ENCODE assay signal across 26 mouse cellular contexts in genomic region chr14:20114951-20115350, GRCm38 (mm10). TPM values are rescaled to one million over a fixed set of nuclear protein-coding genes. Genes with fewer than 3 reads are reported as not detected.
DNase-seq lines count a peak whose midpoint lies in the region; ATAC-seq and TF ChIP-seq lines count a peak whose summit lies in the region.
"Had no signal": no experiment of that assay in that cellular context is flagged by ENCODE, and none has a peak within 500 bp of the region (broad histone marks: within the 10 kb centered on the region; RNA-seq: fewer than 3 reads in every experiment).

No protein-coding gene starts in this region.

- peak; percentile 23 for DNase-seq in adrenal gland, adult 2 months
- DNase-seq in adrenal gland, postnatal 4 days (ENCODE audit: low spot score in 2 of 2), result no peak
- peak; percentile 38 for DNase-seq in thymus, postnatal 0 days (ENCODE audit: low spot score)
- DNase-seq in thymus, adult 18-20 months, result no peak
- peak; percentile 27 to 52 for DNase-seq in spleen, adult 2 months (ENCODE audit: low read depth in 1 of 2, low spot score in 2 of 2)
- DNase-seq in thymus, postnatal 4 days, result peak; percentile 26
- no peak for DNase-seq in right cerebral cortex, adult 2 months (ENCODE audit: low spot score in 2 of 2)
- DNase-seq: cerebellum, adult 11 months; cerebellum, adult 9-10 months; embryo, embryonic 11 days; gastrocnemius, postnatal 14 days; kidney, adult 8-10 months; kidney, postnatal 4 days; lung, adult 2 months; lung, postnatal 10 days; midbrain, embryonic 14.5 days had no signal

- no peak overlapping the region for H3K4me2 ChIP-seq in forebrain, embryonic 15.5 days (replicated peaks)
- H3K4me2 ChIP-seq: embryonic facial prominence, embryonic 13.5 days; forebrain, embryonic 12.5 days; heart, embryonic 15.5 days had no signal

- H3K27ac ChIP-seq in spleen, adult 2 months (ENCODE audit: insufficient read depth, low read length), result peak overlapping the region; percentile 58; the same call in 1 of the 2 replicates
- H3K27ac ChIP-seq in forebrain, embryonic 15.5 days (replicated peaks), result no peak overlapping the region
- H3K27ac ChIP-seq: embryonic facial prominence, embryonic 13.5 days; forebrain, embryonic 12.5 days; heart, embryonic 10.5 days; heart, embryonic 15.5 days; kidney, postnatal 0 days; liver, embryonic 14.5 days; macrophage had no signal

- H3K9me3 ChIP-seq in forebrain, embryonic 15.5 days, result 0 out of 2 replicates have a peak, but pooled peaks cover 4% of the 10 kb centered on the region
- H3K9me3 ChIP-seq: embryonic facial prominence, embryonic 13.5 days; forebrain, embryonic 12.5 days; heart, embryonic 10.5 days; heart, embryonic 15.5 days had no signal

- 38% methylated on average over 6 of the region's 6 CpGs for WGBS in spleen, adult 2 months
- 88% methylated on average over 6 of the region's 6 CpGs for WGBS in forebrain, embryonic 15.5 days

- no peaks in the 10 kb centered on the region for H3K27me3 ChIP-seq in spleen, adult 2 months (ENCODE audit: control insufficient read depth, insufficient read depth, low read length)
- H3K27me3 ChIP-seq in forebrain, embryonic 15.5 days, result no peaks in the 10 kb centered on the region
- H3K27me3 ChIP-seq: embryonic facial prominence, embryonic 13.5 days had no signal

- no peak for TF ChIP-seq CTCF in spleen, adult 2 months (IDR thresholded peaks at IDR 0.05; ENCODE audit: extremely low read depth, insufficient read depth, insufficient read length, insufficient replicate concordance)

- ATAC-seq in forebrain, embryonic 15.5 days (replicated peaks), result no peak
- ATAC-seq: activated CD4-positive, CD25-positive, alpha-beta regulatory T cell, adult 4 months had no signal

- H3K36me3 ChIP-seq in spleen, adult 2 months (ENCODE audit: control insufficient read depth, insufficient read depth, low read length), result no peaks in the 10 kb centered on the region
- H3K36me3 ChIP-seq in forebrain, embryonic 15.5 days, result no peaks in the 10 kb centered on the region
- H3K36me3 ChIP-seq: embryonic facial prominence, embryonic 13.5 days; forebrain, embryonic 12.5 days; heart, embryonic 10.5 days; heart, embryonic 15.5 days had no signal

- H3K4me1 ChIP-seq in spleen, adult 2 months (ENCODE audit: control insufficient read depth, insufficient read depth, insufficient read length), result peaks cover 11% of the 10 kb centered on the region; the same call in 1 of the 2 replicates
- H3K4me1 ChIP-seq in forebrain, embryonic 15.5 days, result no peaks in the 10 kb centered on the region
- H3K4me1 ChIP-seq: embryonic facial prominence, embryonic 13.5 days; forebrain, embryonic 12.5 days had no signal

- no peak overlapping the region for H3K9ac ChIP-seq in forebrain, embryonic 15.5 days (replicated peaks)
- H3K9ac ChIP-seq: embryonic facial prominence, embryonic 13.5 days; forebrain, embryonic 12.5 days; heart, embryonic 15.5 days; liver, embryonic 14.5 days had no signal

- no peak for TF ChIP-seq POLR2A in spleen, adult 2 months (IDR thresholded peaks at IDR 0.05; ENCODE audit: low read depth, low read length)

- no peak overlapping the region for H3K4me3 ChIP-seq in spleen, adult 2 months (ENCODE audit: extremely low read depth, insufficient read depth, insufficient read length)
- H3K4me3 ChIP-seq in forebrain, embryonic 15.5 days, result no peak overlapping the region
- H3K4me3 ChIP-seq: embryonic facial prominence, embryonic 13.5 days; erythroblast, embryonic 14.5 days; forebrain, embryonic 12.5 days; heart, embryonic 10.5 days; heart, embryonic 15.5 days had no signal

RNA-seq across cellular contexts. Expression of gene Saysd1, which starts 23.4 kb away (rescaled TPM):
- total RNA-seq in adrenal gland, adult 2 months (2021), result 1 to 10 TPM; 6.2 to 7.0 TPM
- 8.5 and 9.8 TPM in 2 replicates for polyA plus RNA-seq in adrenal gland, adult 2 months (2012; rRNA removed)
- 1 to 10 TPM; 6.9 to 7.4 TPM for total RNA-seq in adrenal gland, postnatal 4 days (2021)
- 14.4 and 16.0 TPM in 2 replicates for polyA plus RNA-seq in thymus, postnatal 0 days (2015; fragmentation: Nextera tagmentation; extraction: Ambion mirVana)
- 6.1 and 6.8 TPM in 2 replicates for polyA plus RNA-seq in spleen, adult 2 months (2012; rRNA removed)
- 15.0 and 15.4 TPM in 2 replicates for polyA plus RNA-seq in forebrain, embryonic 15.5 days (2015; fragmentation: Nextera tagmentation; extraction: Ambion mirVana)

Comparison
In these comparisons a context has a peak if more than half of its experiments do, and no peak if none do; other contexts are left out.
1. DNase-seq: peak in adrenal gland, adult 2 months (single experiment), thymus, postnatal 0 days (single experiment), spleen, adult 2 months (2 of 2) and thymus, postnatal 4 days (single experiment); none in adrenal gland, postnatal 4 days (0 of 2), thymus, adult 18-20 months (0 of 2) and right cerebral cortex, adult 2 months (0 of 2).